23 mouse cellular contexts compared by ENCODE assay signal in the genomic region with DNA sequence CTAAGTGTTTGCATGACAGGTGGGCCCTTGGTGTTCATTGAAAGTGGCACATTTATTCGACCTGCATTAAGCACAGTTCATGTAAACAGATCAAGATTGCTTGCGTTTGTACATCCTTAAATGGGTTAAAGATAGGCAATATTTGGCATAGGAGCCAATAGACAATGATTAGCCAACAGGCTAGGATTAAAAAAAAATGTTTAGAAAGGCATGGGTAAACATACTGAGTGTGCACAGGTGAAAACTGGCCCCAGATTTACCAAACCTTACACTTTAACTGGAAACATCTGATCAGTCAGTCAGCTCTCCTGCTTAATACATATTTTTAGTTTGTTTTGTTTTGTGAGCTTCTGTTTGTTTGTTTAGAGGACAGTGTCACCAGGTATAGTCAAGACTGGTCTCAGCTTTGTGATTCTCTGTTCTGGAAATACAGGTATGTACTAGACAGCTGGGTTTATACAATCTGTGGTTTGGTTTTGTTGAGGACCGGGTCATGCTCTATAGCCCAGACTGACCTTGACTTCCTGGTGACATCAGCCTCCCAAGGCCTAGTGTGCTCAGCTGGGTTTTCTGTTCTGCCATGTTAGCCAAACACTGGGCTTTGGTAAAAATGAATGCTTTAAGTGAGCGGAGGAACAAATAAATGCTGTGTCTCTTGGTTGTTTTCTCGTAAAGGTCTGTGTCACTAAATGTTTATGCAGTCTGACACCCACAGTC. TPM values are rescaled to one million over a fixed set of nuclear protein-coding genes. Genes with fewer than 3 reads are reported as not detected.
A peak's percentile ranks its signal among the peaks of the same experiment; 100 is the strongest.
DNase-seq lines count a peak whose midpoint lies in the region; TF ChIP-seq lines count a peak whose summit lies in the region.
"Had no signal": no experiment of that assay in that cellular context is flagged by ENCODE, and none has a peak within 500 bp of the region (broad histone marks: within the 10 kb centered on the region; RNA-seq: fewer than 3 reads in every experiment).

No protein-coding gene starts in this region.

- WGBS in liver, adult 2 months: 24% methylated on average over 5 of the region's 5 CpGs

- no peaks in the 10 kb centered on the region for H3K9me3 ChIP-seq in CH12.LX (replicated peaks; ENCODE audit: low read length)
- H3K9me3 ChIP-seq: hindbrain, embryonic 12.5 days; intestine, embryonic 15.5 days; limb, embryonic 10.5 days; limb, embryonic 15.5 days; stomach, embryonic 15.5 days had no signal

- dilution Hi-C loops in CH12.LX (cut with MboI; ENCODE audit: extremely low pct_ligation_motif_present, extremely low pct_unique_long_range_greater_than_20kb, low sequenced_read_pairs): no loop called here

- DNase-seq in adrenal gland, postnatal 14 days: peak; percentile 20
- DNase-seq in adrenal gland, adult 18-20 months (ENCODE audit: low spot score in 2 of 2): no peak
- peak; percentile 97 for DNase-seq in liver, adult 2 months (ENCODE audit: extremely low read depth, low read depth, low spot score)
- DNase-seq in liver (no peak), CH12.LX (ENCODE audit: extremely low read depth) (no peak)
- no peak for DNase-seq in left cerebral cortex, adult 11 months (ENCODE audit: low spot score)
- DNase-seq in thymus, postnatal 25 days: no peak
- DNase-seq: cerebellum, adult 11-12 months; cerebellum, adult 9-11 months; gastrocnemius, postnatal 10 days; heart, postnatal 36 days; lung, postnatal 14 days; right cerebral cortex, postnatal 25 days; thymus, postnatal 14 days had no signal

- peaks cover 15% of the 10 kb centered on the region for H3K4me1 ChIP-seq in liver, adult 2 months (ENCODE audit: control insufficient read depth, insufficient read depth, low read length)
- H3K4me1 ChIP-seq in CH12.LX (ENCODE audit: control insufficient read depth in 1 of 2, insufficient read depth in 2 of 2): peaks cover 0 to 16% of the 10 kb centered on the region in 2 experiments; a peak in 2 of 4 replicates
- H3K4me1 ChIP-seq in embryonic fibroblast, embryonic 13.5 days (ENCODE audit: control insufficient read depth, insufficient read depth, low read length): no peaks in the 10 kb centered on the region
- H3K4me1 ChIP-seq: hindbrain, embryonic 12.5 days; intestine, embryonic 15.5 days; limb, embryonic 10.5 days; stomach, embryonic 15.5 days had no signal

- no peaks in the 10 kb centered on the region for H3K36me3 ChIP-seq in liver, adult 2 months (ENCODE audit: control insufficient read depth, insufficient read depth, low read length)
- H3K36me3 ChIP-seq in CH12.LX (replicated peaks in 1 of 2; ENCODE audit: control insufficient read depth in 1 of 2, insufficient read depth in 1 of 2, low read length in 1 of 2): no peaks in the 10 kb centered on the region
- H3K36me3 ChIP-seq: hindbrain, embryonic 12.5 days; intestine, embryonic 15.5 days; limb, embryonic 10.5 days; limb, embryonic 15.5 days; stomach, embryonic 15.5 days had no signal

- TF ChIP-seq EP300 in CH12.LX (IDR thresholded peaks at IDR 0.05; ENCODE audit: low read length): no peak

- H3K27ac ChIP-seq in liver, adult 2 months (replicated peaks; ENCODE audit: insufficient read depth, low read depth, low read length): peak overlapping the region; percentile 54
- no peak overlapping the region for H3K27ac ChIP-seq in CH12.LX (ENCODE audit: insufficient read depth, low read depth)
- H3K27ac ChIP-seq in embryonic fibroblast, embryonic 13.5 days (ENCODE audit: insufficient read depth, low read length): peak overlapping the region; percentile 31; the same call in 1 of the 2 replicates
- H3K27ac ChIP-seq: hindbrain, embryonic 12.5 days; hindbrain, postnatal 0 days; intestine, embryonic 15.5 days; limb, embryonic 10.5 days; limb, embryonic 15.5 days; stomach, embryonic 15.5 days had no signal

- no peak for TF ChIP-seq CTCF in liver, adult 2 months (IDR thresholded peaks at IDR 0.05; ENCODE audit: low read depth, low read length)
- TF ChIP-seq CTCF in CH12.LX (conservative IDR thresholded peaks at IDR 0.05 in 1 of 2, IDR thresholded peaks at IDR 0.05 in 1 of 2; ENCODE audit: low read depth in 2 of 2, low read length in 2 of 2): no peak
- TF ChIP-seq CTCF in embryonic fibroblast, embryonic 13.5 days (IDR thresholded peaks at IDR 0.05; ENCODE audit: borderline replicate concordance, insufficient read depth, low read length): no peak

- peak overlapping the region; percentile 37 for H3K4me3 ChIP-seq in liver, adult 2 months (ENCODE audit: insufficient read depth, low read depth, low read length)
- no peak overlapping the region for H3K4me3 ChIP-seq in CH12.LX (replicated peaks in 1 of 3; ENCODE audit: low read depth in 2 of 3, low read length in 2 of 3, poor library complexity in 1 of 3)
- H3K4me3 ChIP-seq in embryonic fibroblast, embryonic 13.5 days (ENCODE audit: insufficient read depth, low read length): no peak overlapping the region
- H3K4me3 ChIP-seq: erythroblast, embryonic 14.5 days; hindbrain, embryonic 12.5 days; intestine, embryonic 15.5 days; limb, embryonic 10.5 days; limb, embryonic 15.5 days; stomach, embryonic 15.5 days had no signal

- TF ChIP-seq RAD21 in CH12.LX (IDR thresholded peaks at IDR 0.05; ENCODE audit: low read depth, low read length): no peak

- peak overlapping the region; percentile 15; the same call in 1 of the 2 replicates for H3K9ac ChIP-seq in liver, adult 2 months (ENCODE audit: low read depth, low read length)
- no peak overlapping the region for H3K9ac ChIP-seq in CH12.LX (ENCODE audit: insufficient read depth, low read depth)
- H3K9ac ChIP-seq: hindbrain, embryonic 12.5 days; intestine, embryonic 15.5 days; limb, embryonic 15.5 days; lung, embryonic 14.5 days; stomach, embryonic 15.5 days had no signal

- no peak overlapping the region for H3K4me2 ChIP-seq in CH12.LX (ENCODE audit: insufficient read depth, low read depth, poor library complexity, severe bottlenecking)
- H3K4me2 ChIP-seq: hindbrain, embryonic 12.5 days; intestine, embryonic 15.5 days; limb, embryonic 15.5 days; lung, embryonic 14.5 days; stomach, embryonic 15.5 days had no signal

- H3K79me2 ChIP-seq in liver, adult 2 months (ENCODE audit: control insufficient read depth, insufficient read depth, low read length): peaks cover 5% of the 10 kb centered on the region; the same call in 1 of the 2 replicates
- no peaks in the 10 kb centered on the region for H3K79me2 ChIP-seq in CH12.LX (replicated peaks; ENCODE audit: control insufficient read depth, extremely low read depth, insufficient read depth, poor library complexity, severe bottlenecking)

- no peak for TF ChIP-seq POLR2A in liver, adult 2 months (IDR thresholded peaks at IDR 0.05; ENCODE audit: extremely low read depth, insufficient read depth, low read length)
- no peak for TF ChIP-seq POLR2A in CH12.LX (IDR thresholded peaks at IDR 0.05; ENCODE audit: low read depth, low read length)
- no peak for TF ChIP-seq POLR2A in embryonic fibroblast, embryonic 13.5 days (IDR thresholded peaks at IDR 0.05; ENCODE audit: low read depth, low read length)

- in situ Hi-C loops in CH12.LX (cut with MboI; ENCODE audit: low pct_ligation_motif_present, low pct_unique_long_range_greater_than_20kb, low sequenced_read_pairs): no loop called here

- H3K27me3 ChIP-seq in liver, adult 2 months (ENCODE audit: control insufficient read depth, insufficient read depth, low read length): no peaks in the 10 kb centered on the region
- no peaks in the 10 kb centered on the region for H3K27me3 ChIP-seq in CH12.LX (replicated peaks)
- H3K27me3 ChIP-seq: hindbrain, embryonic 12.5 days; intestine, embryonic 15.5 days; limb, embryonic 15.5 days; stomach, embryonic 15.5 days had no signal

TF ChIP-seq in CH12.LX, 34 proteins besides CTCF, POLR2A, EP300 and RAD21:
- no peak for TF ChIP-seq ZC3H11A (IDR thresholded peaks at IDR 0.05; ENCODE audit: low read depth, low read length)
- peak; percentile 36 for TF ChIP-seq ELF1 (IDR thresholded peaks at IDR 0.05; ENCODE audit: low read depth, low read length)
- no peak for TF ChIP-seq MAX (IDR thresholded peaks at IDR 0.05; ENCODE audit: low read length)
- no peak for TF ChIP-seq ZKSCAN1 (IDR thresholded peaks at IDR 0.05; ENCODE audit: borderline replicate concordance, low read depth, low read length)
- no peak for TF ChIP-seq TCF12 (IDR thresholded peaks at IDR 0.05; ENCODE audit: low read depth, low read length)
- no peak for TF ChIP-seq TBP (conservative IDR thresholded peaks at IDR 0.05; ENCODE audit: low read depth, low read length)
- no peak for TF ChIP-seq RCOR1 (conservative IDR thresholded peaks at IDR 0.05; ENCODE audit: low read depth, low read length)
- TF ChIP-seq CHD1 (IDR thresholded peaks at IDR 0.05; ENCODE audit: low read depth, low read length): no peak
- no peak for TF ChIP-seq NRF1 (IDR thresholded peaks at IDR 0.05; ENCODE audit: low read depth, low read length)

RNA-seq across cellular contexts. Expression of a gene that starts 33.6 kb away (rescaled TPM):
- total RNA-seq in adrenal gland, postnatal 14 days (2021): 59.8 and 63.0 TPM in 2 replicates
- 10 to 100 TPM; 52.9 to 66.1 TPM for total RNA-seq in adrenal gland, adult 18-20 months (2021)
- 32.5 and 37.4 TPM in 2 replicates for total RNA-seq in liver, adult 2 months (2014; rRNA removed)
- polyA plus RNA-seq in liver, adult 2 months (2012; rRNA removed): 5.7 and 9.7 TPM in 2 replicates
- total RNA-seq in CH12.LX (2012; rRNA removed) (18.8 and 21.9 TPM in 2 replicates), CH12.LX (2014; rRNA removed) (50.1 and 52.4 TPM in 2 replicates)
- 26.2 and 30.3 TPM in 2 replicates for polyA plus RNA-seq in CH12.LX (2012; ENCODE audit: insufficient read length, low read depth)
- 219 and 312 TPM in 2 replicates for polyA plus RNA-seq in embryonic fibroblast, embryonic 13.5 days (2011; ENCODE audit: insufficient read length, low read depth, missing spikeins)

Comparison
In these comparisons a context has a peak if more than half of its experiments do, and no peak if none do; other contexts are left out.
1. DNase-seq: peak in adrenal gland, postnatal 14 days (single experiment) and liver, adult 2 months (single experiment); none in adrenal gland, adult 18-20 months (0 of 2), liver (single experiment), CH12.LX (single experiment), left cerebral cortex, adult 11 months (single experiment) and thymus, postnatal 25 days (single experiment).